Mouse (Mus musculus) left cerebral cortex, postnatal 10 days (tissue): ENCODE measurements at regions not wholly inside any gene's neighbourhood (a gene's known extent, or its start where the extent isn't known, plus 50 kb on each side); places are given as distances from the start of the nearest gene placed in this dataset.
A peak's percentile ranks its signal among the peaks of the same experiment; 100 is the strongest.

ENCODE experiments used
- DNase-seq, 2 experiments: peaks; one replicate each; pipeline ENCODE4 v3.0.0; 2021 to 2022; ENCODE audit warnings: low spot score in 2 of 2, mixed read lengths in 1 of 2; ENCODE audit errors: extremely low spot score in 1 of 2
- intact Hi-C: fragments of 180-260 bp; cut with DNase I; formaldehyde crosslinking; loops from one replicate; pipeline ENCODE4 v1.15.1; 2025

- intact Hi-C loops = no loop called here
- no peak for DNase-seq
These were observed 524.5 kb downstream of the Tox3 start for GRCm38 (mm10) chr8:89823631-89824030.

GRCm38 (mm10) chr8:89812036-89812711 is 536.0 kb downstream of the Tox3 start:
- intact Hi-C loops = no loop called here
- no peak for DNase-seq

- no peak for DNase-seq
- intact Hi-C loops = loop anchor here (5.0 to 10.0 kb wide), 3 partner anchors 213 to 1033 kb away; partner anchors contain the start of gene Sall1
These were observed 559.8 kb downstream of the Tox3 start for GRCm38 (mm10) chr8:89788296-89788695.

GRCm38 (mm10) chr8:89787050-89787905 is 560.9 kb downstream of the Tox3 start:
- intact Hi-C loops = loop anchor here (5.0 to 10.0 kb wide), 3 partner anchors 212 to 1032 kb away; partner anchors contain the start of gene Sall1
- peak; percentile 27 to 29 for DNase-seq

- intact Hi-C loops = loop anchor here (5.0 to 10.0 kb wide), 3 partner anchors 210 to 1030 kb away; partner anchors contain the start of gene Sall1
These were observed 563.1 kb downstream of the Tox3 start for GRCm38 (mm10) chr8:89785011-89785410.

GRCm38 (mm10) chr8:89783311-89783710 is 564.8 kb downstream of the Tox3 start:
- intact Hi-C loops = loop anchor here (10.0 kb wide), 2 partner anchors 209 to 1029 kb away; no protein-coding TSS in a partner anchor
- no peak for DNase-seq

More at GRCm38 (mm10) chr8:89785011-89785410, 563.1 kb downstream of the Tox3 start:
- peak; percentile 61 to 85 for DNase-seq

- intact Hi-C loops = no loop called here
- peak in 1 of 2 experiments; percentile 27 for DNase-seq
These were observed 581.8 kb downstream of the Tox3 start for GRCm38 (mm10) chr8:89766387-89766786.

- intact Hi-C loops = no loop called here
- no peak for DNase-seq
These were observed 588.6 kb downstream of the Tox3 start for GRCm38 (mm10) chr8:89759531-89759930.

GRCm38 (mm10) chr8:89758695-89759094 is 589.4 kb downstream of the Tox3 start:
- no peak for DNase-seq
- intact Hi-C loops = no loop called here

- DNase-seq = peak in 1 of 2 experiments; percentile 14
- intact Hi-C loops = no loop called here
These were observed 592.2 kb downstream of the Tox3 start for GRCm38 (mm10) chr8:89755951-89756350.

- intact Hi-C loops = no loop called here
- DNase-seq = no peak
These were observed 596.9 kb downstream of the Tox3 start for GRCm38 (mm10) chr8:89751201-89751600.

- DNase-seq = no peak
- intact Hi-C loops = no loop called here
These were observed 600.4 kb downstream of the Tox3 start for GRCm38 (mm10) chr8:89747726-89748125.

GRCm38 (mm10) chr8:89744267-89745028 is 603.7 kb downstream of the Tox3 start:
- intact Hi-C loops = no loop called here
- peak in 1 of 2 experiments; percentile 9 for DNase-seq

GRCm38 (mm10) chr8:89738657-89739056 is 609.5 kb downstream of the Tox3 start:
- DNase-seq = no peak
- intact Hi-C loops = no loop called here

GRCm38 (mm10) chr8:89737636-89738035 is 610.5 kb downstream of the Tox3 start:
- intact Hi-C loops = no loop called here
- DNase-seq = no peak

GRCm38 (mm10) chr8:89727252-89727651 is 620.9 kb downstream of the Tox3 start:
- intact Hi-C loops = no loop called here

GRCm38 (mm10) chr8:89721684-89722305 is 626.3 kb downstream of the Tox3 start:
- intact Hi-C loops = no loop called here
- no peak for DNase-seq

More at GRCm38 (mm10) chr8:89727252-89727651, 620.9 kb downstream of the Tox3 start:
- DNase-seq = no peak

GRCm38 (mm10) chr8:89713880-89714279 is 634.3 kb downstream of the Tox3 start:
- no peak for DNase-seq
- intact Hi-C loops = no loop called here
